Mouse (Mus musculus) kidney, postnatal 36 days (tissue): ENCODE measurements at regions not wholly inside any gene's neighbourhood (a gene's known extent, or its start where the extent isn't known, plus 50 kb on each side); places are given as distances from the start of the nearest gene placed in this dataset.

ENCODE experiments used
- DNase-seq, 2 experiments: peaks; one replicate each; pipeline ENCODE4 v3.0.0; 2021 to 2022; ENCODE audit warnings: mixed read lengths in 2 of 2

- no peak for DNase-seq
Measured at GRCm38 (mm10) chr10:46349613-46350012, 772.0 kb downstream of the Hace1 start.

- no peak for DNase-seq
Measured at GRCm38 (mm10) chr10:46350196-46350595, 772.6 kb downstream of the Hace1 start.

- DNase-seq: no peak
Measured at GRCm38 (mm10) chr10:46356775-46357174, 779.1 kb downstream of the Hace1 start.

GRCm38 (mm10) chr10:46373715-46374475, 796.3 kb downstream of the Hace1 start:
- DNase-seq: no peak

- no peak for DNase-seq
Measured at GRCm38 (mm10) chr10:46374646-46375045, 797.0 kb downstream of the Hace1 start.

- no peak for DNase-seq
Measured at GRCm38 (mm10) chr10:46397089-46397488, 819.5 kb downstream of the Hace1 start.

GRCm38 (mm10) chr10:46403883-46404282, 826.3 kb downstream of the Hace1 start:
- no peak for DNase-seq
